Mouse (Mus musculus) thymus, adult 2 months (tissue): ENCODE results near the gene Hes5. TPM values are rescaled to one million over a fixed set of nuclear protein-coding genes. Genes with fewer than 3 reads are reported as not detected.
A peak's percentile ranks its signal among the peaks of the same experiment; 100 is the strongest.

Experiments
- DNase-seq: peaks from one replicate; pipeline ENCODE4 v3.0.0; 2021
- H3K27ac ChIP-seq: fragments of 200-500 bp; 2 replicates; pipeline ENCODE4 v1.5.1; 2012; ENCODE audit warnings: low read length, control low read depth; ENCODE audit not compliant: control insufficient read depth, insufficient read depth
- H3K27me3 ChIP-seq: fragments of 200-500 bp; 2 replicates; pipeline ENCODE4 v1.6.1; 2012; ENCODE audit warnings: mild to moderate bottlenecking, low read length, moderate library complexity, mixed read lengths; ENCODE audit not compliant: control insufficient read depth, insufficient read depth
- H3K36me3 ChIP-seq: fragments of 200-500 bp; 2 replicates; pipeline ENCODE4 v1.6.1; 2012; ENCODE audit warnings: mild to moderate bottlenecking, low read length, moderate library complexity; ENCODE audit not compliant: control insufficient read depth, insufficient read depth
- H3K4me1 ChIP-seq: fragments of 200-500 bp; replicated peaks from 2 replicates; pipeline ENCODE4 v1.6.1; 2012; ENCODE audit warnings: low read length; ENCODE audit not compliant: control insufficient read depth, insufficient read depth
- H3K4me3 ChIP-seq: fragments of 200-500 bp; 2 replicates; pipeline ENCODE4 v1.5.1; 2012; ENCODE audit warnings: mild to moderate bottlenecking, low read length, control low read depth, moderate library complexity; ENCODE audit not compliant: control insufficient read depth, insufficient read depth
- CTCF ChIP-seq: fragments of 200-500 bp; IDR thresholded peaks from 2 replicates; pipeline ENCODE4 v1.5.1; 2012; ENCODE audit warnings: mild to moderate bottlenecking, control low read depth, low read length, moderate library complexity, borderline replicate concordance; ENCODE audit not compliant: control insufficient read depth, poor library complexity, insufficient read depth; ENCODE audit errors: extremely low read depth
- POLR2A ChIP-seq: fragments of 200-500 bp; IDR thresholded peaks from 2 replicates; pipeline ENCODE4 v1.6.1; 2012; ENCODE audit warnings: mild to moderate bottlenecking, low read length, control low read depth, moderate library complexity; ENCODE audit not compliant: control insufficient read depth, poor library complexity, insufficient read depth; ENCODE audit errors: extremely low read depth
- WGBS: fragments of 180-500 bp; shearing (Covaris S2); methylation state at CpG from one replicate; pipeline ENCODE4 v1.1.7; 2018; 5-methylcytosine and 5-hydroxymethylcytosine counted together
- polyA plus RNA-seq: library from polyadenylated mRNA; depleted of rRNA; stranded (reverse); fragments of >200 nt; gene quantifications from 2 replicates; pipeline ENCODE4 v1.2.3, GENCODE M21; 2012

Gene Hes5
- polyA plus RNA-seq, 1 experiment, result 5.6 TPM

GRCm38 (mm10) chr4:154922291-154922690 lies 38.4 kb upstream of the Hes5 start:
- 94% methylated on average over 4 of the region's 4 CpGs for WGBS
- Histone ChIP-seq H3K4me1 (peaks cover 10% of the 10 kb centered on the region), H3K27ac (no peak overlapping the region), H3K36me3 (peaks cover 31% of the 10 kb centered on the region), H3K4me3 (no peak overlapping the region), H3K27me3 (no peaks in the 10 kb centered on the region)
- TF ChIP-seq POLR2A (no peak), CTCF (no peak)
- DNase-seq, result no peak

GRCm38 (mm10) chr4:154922931-154923330 lies 37.8 kb upstream of the Hes5 start:
- peaks cover 17% of the 10 kb centered on the region for H3K4me1 ChIP-seq
- no peak overlapping the region for H3K27ac ChIP-seq
- DNase-seq, result no peak
- no peak overlapping the region for H3K4me3 ChIP-seq
- TF ChIP-seq CTCF (no peak), POLR2A (no peak)
- H3K27me3 ChIP-seq, result no peaks in the 10 kb centered on the region
- H3K36me3 ChIP-seq, result peaks cover 25% of the 10 kb centered on the region
- WGBS, result 91% methylated on average over 5 of the region's 5 CpGs

GRCm38 (mm10) chr4:154925413-154925812 lies 35.3 kb upstream of the Hes5 start:
- WGBS, result 81% methylated on average over 4 of the region's 4 CpGs
- no peak overlapping the region for H3K27ac ChIP-seq
- H3K4me1 ChIP-seq, result peaks cover 31% of the 10 kb centered on the region
- H3K36me3 ChIP-seq, result peaks cover 19% of the 10 kb centered on the region; the same call in 1 of the 2 replicates
- DNase-seq, result peak; percentile 75
- no peak overlapping the region for H3K4me3 ChIP-seq
- no peaks in the 10 kb centered on the region for H3K27me3 ChIP-seq
- TF ChIP-seq POLR2A (no peak), CTCF (peak; percentile 88; the same call in 1 of the 2 replicates)

GRCm38 (mm10) chr4:154926969-154927898 lies 33.5 kb upstream of the Hes5 start:
- TF ChIP-seq POLR2A (no peak), CTCF (0 out of 2 replicates have a peak, but pooled peaks have one; percentile 18)
- Histone ChIP-seq H3K27ac (peak overlapping the region; percentile 93), H3K36me3 (peaks cover 16% of the 10 kb centered on the region; the same call in 1 of the 2 replicates), H3K4me1 (peaks cover 31% of the 10 kb centered on the region), H3K4me3 (peak overlapping the region; percentile 55), H3K27me3 (no peaks in the 10 kb centered on the region)
- 12% methylated on average over 9 of the region's 9 CpGs for WGBS
- peak; percentile 49 for DNase-seq

- DNase-seq, result peak; percentile 58
- WGBS, result 1% methylated on average over 5 of the region's 5 CpGs
- no peaks in the 10 kb centered on the region for H3K27me3 ChIP-seq
- peak overlapping the region; percentile 55 for H3K4me3 ChIP-seq
- H3K4me1 ChIP-seq, result peaks cover 31% of the 10 kb centered on the region
- peak overlapping the region; percentile 93 for H3K27ac ChIP-seq
- TF ChIP-seq CTCF (no peak), POLR2A (no peak)
- peaks cover 14% of the 10 kb centered on the region; the same call in 1 of the 2 replicates for H3K36me3 ChIP-seq
Observed at GRCm38 (mm10) chr4:154927899-154928337, 32.8 kb upstream of the Hes5 start.

GRCm38 (mm10) chr4:154928395-154929087 lies 32.2 kb upstream of the Hes5 start, which contains the start of gene Tnfrsf14:
TSS of gene Tnfrsf14 (minus strand) at chr4:154928563.
- Histone ChIP-seq H3K4me1 (peaks cover 31% of the 10 kb centered on the region), H3K27me3 (no peaks in the 10 kb centered on the region), H3K4me3 (peak within 1 kb of the TSS; percentile 55), H3K36me3 (peaks cover 8% of the 10 kb centered on the region; the same call in 1 of the 2 replicates), H3K27ac (peak within 1 kb of the TSS; percentile 93)
- WGBS, result 52% methylated on average over 12 of the region's 12 CpGs
- TF ChIP-seq POLR2A, result no peak
- no peak for TF ChIP-seq CTCF
- DNase-seq, result no peak
